Mouse (Mus musculus): ENCODE measurements at regions not wholly inside any gene's neighbourhood (a gene's known extent, or its start where the extent isn't known, plus 50 kb on each side); places are given as distances from the start of the nearest gene placed in this dataset.
A peak's percentile ranks its signal among the peaks of the same experiment; 100 is the strongest.

DNA sequence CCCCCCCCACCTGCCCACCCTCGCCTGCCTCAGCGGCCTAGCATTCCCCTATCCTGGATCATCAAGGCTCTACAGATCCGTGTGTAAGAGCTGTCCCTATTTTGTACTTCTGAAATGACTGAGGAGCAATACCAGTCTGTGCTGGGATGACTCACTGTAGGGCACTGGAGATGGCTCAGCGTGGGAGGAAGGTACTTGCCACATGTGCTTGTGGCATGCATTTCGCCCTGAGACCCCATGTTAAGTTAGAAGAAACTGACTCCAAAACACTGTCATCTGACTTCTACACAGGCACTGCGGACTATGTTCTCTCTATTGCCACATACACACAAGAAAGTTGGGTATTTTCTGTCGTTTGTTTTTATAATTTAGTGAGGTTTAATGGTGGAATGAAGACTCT, 574.9 kb downstream of the Adgrl2 start:
- Histone ChIP-seq H3K9me3 (ENCODE audit: control insufficient read depth, low read length) (no peaks in the 10 kb centered on the region), H3K27me3 (ENCODE audit: control insufficient read depth, insufficient read depth, low read length) (no peaks in the 10 kb centered on the region), H3K4me1 (ENCODE audit: control insufficient read depth, insufficient read depth, low read length) (peaks cover 4% of the 10 kb centered on the region; the same call in 1 of the 2 replicates), H3K4me3 (ENCODE audit: low read depth, low read length) (no peak overlapping the region), H3K36me3 (ENCODE audit: control insufficient read depth, insufficient read depth, low read length) (no peaks in the 10 kb centered on the region), H3K27ac (replicated peaks; ENCODE audit: low read depth, low read length) (no peak overlapping the region), H3K9ac (ENCODE audit: low read length) (no peak overlapping the region), H3K4me2 (ENCODE audit: low read depth, severe bottlenecking) (no peak overlapping the region)
- no peak for ATAC-seq (ENCODE audit: insufficient number of reproducible peaks, low FRiP score, low TSS enrichment, low read depth)
- no peak for DNase-seq (ENCODE audit: low spot score)
- WGBS = 79% methylated on average over 7 of the region's 7 CpGs

DNA sequence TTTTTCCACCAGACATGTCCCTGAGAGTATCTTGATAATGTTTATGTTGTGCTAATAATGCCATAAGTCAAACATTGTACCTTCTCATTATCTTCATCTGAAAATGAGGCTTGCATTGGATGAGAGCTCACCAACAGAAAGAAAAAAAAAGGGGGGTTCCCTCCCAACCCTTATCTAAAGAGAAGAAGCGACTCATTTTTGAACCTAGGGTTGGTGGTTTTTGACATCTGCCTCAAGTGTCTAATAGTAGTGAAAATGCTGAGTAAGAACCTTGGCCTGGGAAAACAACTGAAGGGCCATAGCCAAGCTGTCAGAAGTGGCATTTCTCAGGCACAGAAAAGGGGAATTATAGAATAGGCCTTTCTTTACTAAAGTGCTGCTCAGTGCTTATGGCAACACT, 577.3 kb downstream of the Adgrl2 start:
- H3K27me3 ChIP-seq (ENCODE audit: control insufficient read depth, insufficient read depth, low read length) = no peaks in the 10 kb centered on the region
- no peak overlapping the region for H3K9ac ChIP-seq (ENCODE audit: low read length)
- 81% methylated on average over 1 of the region's 1 CpGs for WGBS
- no peaks in the 10 kb centered on the region for H3K9me3 ChIP-seq (ENCODE audit: control insufficient read depth, low read length)
- peaks cover 4% of the 10 kb centered on the region; the same call in 1 of the 2 replicates for H3K4me1 ChIP-seq (ENCODE audit: control insufficient read depth, insufficient read depth, low read length)
- ATAC-seq (ENCODE audit: insufficient number of reproducible peaks, low FRiP score, low TSS enrichment, low read depth) (no peak), DNase-seq (ENCODE audit: low spot score) (no peak)
- no peak overlapping the region for H3K4me2 ChIP-seq (ENCODE audit: low read depth, severe bottlenecking)
- H3K4me3 ChIP-seq (ENCODE audit: low read depth, low read length) = no peak overlapping the region
- H3K36me3 ChIP-seq (ENCODE audit: control insufficient read depth, insufficient read depth, low read length) = no peaks in the 10 kb centered on the region
- H3K27ac ChIP-seq (replicated peaks; ENCODE audit: low read depth, low read length) = no peak overlapping the region

DNA sequence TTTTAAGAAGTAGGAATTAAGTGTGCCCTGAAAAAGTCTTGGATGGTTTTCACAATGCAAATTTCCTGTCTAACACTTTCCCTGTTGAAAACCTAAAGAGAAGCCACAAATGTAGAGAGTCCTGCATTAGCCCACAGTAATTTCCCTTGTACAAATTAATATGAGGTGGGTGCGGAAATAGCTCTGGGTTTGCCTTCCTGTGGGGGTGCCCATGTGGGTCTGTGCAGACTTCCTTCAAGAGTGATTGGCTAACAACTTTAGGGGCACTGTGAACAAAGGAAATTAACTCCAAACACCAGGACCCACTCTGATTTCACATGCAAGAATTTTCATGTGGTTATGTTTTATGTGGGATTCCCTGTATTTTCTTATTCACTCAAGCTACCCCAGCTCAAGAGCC, 578.2 kb downstream of the Adgrl2 start:
- no peak overlapping the region for H3K9ac ChIP-seq (ENCODE audit: low read length)
- H3K27ac ChIP-seq (replicated peaks; ENCODE audit: low read depth, low read length) = no peak overlapping the region
- ATAC-seq (ENCODE audit: insufficient number of reproducible peaks, low FRiP score, low TSS enrichment, low read depth) (no peak), DNase-seq (ENCODE audit: low spot score) (no peak)
- H3K9me3 ChIP-seq (ENCODE audit: control insufficient read depth, low read length) = no peaks in the 10 kb centered on the region
- H3K4me3 ChIP-seq (ENCODE audit: low read depth, low read length) = no peak overlapping the region
- no peaks in the 10 kb centered on the region for H3K27me3 ChIP-seq (ENCODE audit: control insufficient read depth, insufficient read depth, low read length)
- no peaks in the 10 kb centered on the region for H3K36me3 ChIP-seq (ENCODE audit: control insufficient read depth, insufficient read depth, low read length)
- 43% methylated on average over 1 of the region's 1 CpGs for WGBS
- H3K4me1 ChIP-seq (ENCODE audit: control insufficient read depth, insufficient read depth, low read length) = no peaks in the 10 kb centered on the region
- H3K4me2 ChIP-seq (ENCODE audit: low read depth, severe bottlenecking) = no peak overlapping the region

DNA sequence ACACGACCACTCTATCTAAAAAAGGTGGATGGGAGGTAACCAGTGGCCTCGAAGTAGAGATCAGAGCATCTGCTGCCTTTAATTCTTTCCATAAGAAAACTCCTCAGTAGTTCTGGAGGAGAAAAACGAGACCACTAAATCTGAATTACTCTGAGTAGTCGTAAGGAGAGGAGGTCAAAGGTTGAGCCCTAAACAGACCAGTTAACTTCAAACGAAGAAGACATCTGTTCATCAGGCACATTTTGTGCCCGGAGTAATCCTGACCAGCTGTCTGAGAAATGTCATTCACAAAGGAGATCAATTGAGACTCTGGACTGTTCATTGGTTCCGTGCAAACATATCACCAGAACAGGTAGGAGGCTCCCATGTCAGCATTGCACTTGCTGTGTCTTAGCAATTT, 592.0 kb downstream of the Adgrl2 start:
- Histone ChIP-seq H3K27me3 (ENCODE audit: control insufficient read depth, insufficient read depth, low read length) (no peaks in the 10 kb centered on the region), H3K9me3 (ENCODE audit: control insufficient read depth, low read length) (no peaks in the 10 kb centered on the region), H3K27ac (replicated peaks; ENCODE audit: low read depth, low read length) (no peak overlapping the region), H3K4me3 (ENCODE audit: low read depth, low read length) (no peak overlapping the region), H3K4me2 (ENCODE audit: low read depth, severe bottlenecking) (no peak overlapping the region), H3K36me3 (ENCODE audit: control insufficient read depth, insufficient read depth, low read length) (no peaks in the 10 kb centered on the region), H3K4me1 (ENCODE audit: control insufficient read depth, insufficient read depth, low read length) (no peaks in the 10 kb centered on the region; the same call in 1 of the 2 replicates), H3K9ac (ENCODE audit: low read length) (no peak overlapping the region)
- peak; percentile 37 for DNase-seq (ENCODE audit: low spot score)
- WGBS = 6% methylated on average over 7 of the region's 7 CpGs
- ATAC-seq (ENCODE audit: insufficient number of reproducible peaks, low FRiP score, low TSS enrichment, low read depth) = no peak

DNA sequence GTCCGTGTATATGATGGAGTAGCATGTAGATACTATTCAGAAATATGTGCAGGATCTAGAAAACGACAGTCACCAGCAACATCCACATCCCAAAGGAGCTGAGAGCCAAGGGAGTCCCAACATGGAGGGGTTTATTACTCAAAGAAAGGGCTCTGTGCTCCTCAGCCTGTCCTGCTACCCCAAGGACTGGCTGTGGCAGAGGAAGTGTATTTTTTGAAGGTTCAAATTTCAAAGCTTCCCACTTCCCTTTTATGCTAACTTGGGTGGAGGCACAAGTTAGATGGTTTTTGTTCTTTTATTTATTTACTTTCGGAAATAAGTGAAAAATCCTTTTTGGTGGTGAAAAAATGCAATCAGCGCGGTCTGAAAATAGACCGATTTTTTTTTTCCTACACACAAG, 602.8 kb downstream of the Adgrl2 start:
- no peak for ATAC-seq (ENCODE audit: insufficient number of reproducible peaks, low FRiP score, low TSS enrichment, low read depth)
- no peak overlapping the region for H3K27ac ChIP-seq (replicated peaks; ENCODE audit: low read depth, low read length)
- WGBS = 80% methylated on average over 6 of the region's 6 CpGs

DNA sequence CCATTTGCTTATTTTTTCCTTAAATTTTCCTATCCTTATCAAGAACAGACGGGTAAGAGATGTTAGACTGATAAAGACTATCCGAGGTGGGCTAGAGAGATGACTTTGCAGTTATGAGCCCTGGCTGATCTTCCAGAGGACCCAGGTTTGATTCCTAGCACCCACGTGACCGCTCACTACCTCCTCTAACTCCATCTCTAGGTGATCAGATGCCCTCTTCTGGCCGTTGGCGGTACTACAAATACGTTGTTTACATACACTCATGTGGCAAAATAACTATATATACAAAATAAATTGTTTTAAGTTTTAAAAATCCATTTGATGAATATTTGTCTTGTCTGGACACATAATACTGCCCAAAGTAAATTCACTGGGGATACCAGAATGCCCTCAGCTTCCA, 604.6 kb downstream of the Adgrl2 start:
- Histone ChIP-seq H3K4me3 (ENCODE audit: low read depth, low read length) (no peak overlapping the region), H3K4me2 (ENCODE audit: low read depth, severe bottlenecking) (no peak overlapping the region), H3K27ac (replicated peaks; ENCODE audit: low read depth, low read length) (no peak overlapping the region), H3K9me3 (ENCODE audit: control insufficient read depth, low read length) (no peaks in the 10 kb centered on the region), H3K9ac (ENCODE audit: low read length) (no peak overlapping the region), H3K27me3 (ENCODE audit: control insufficient read depth, insufficient read depth, low read length) (no peaks in the 10 kb centered on the region), H3K4me1 (ENCODE audit: control insufficient read depth, insufficient read depth, low read length) (no peaks in the 10 kb centered on the region), H3K36me3 (ENCODE audit: control insufficient read depth, insufficient read depth, low read length) (no peaks in the 10 kb centered on the region)
- ATAC-seq (ENCODE audit: insufficient number of reproducible peaks, low FRiP score, low TSS enrichment, low read depth) (no peak), DNase-seq (ENCODE audit: low spot score) (no peak)
- 92% methylated on average over 7 of the region's 7 CpGs for WGBS

More for the DNA sequence above, 602.8 kb downstream of the Adgrl2 start:
- Histone ChIP-seq H3K4me1 (ENCODE audit: control insufficient read depth, insufficient read depth, low read length) (no peaks in the 10 kb centered on the region), H3K36me3 (ENCODE audit: control insufficient read depth, insufficient read depth, low read length) (no peaks in the 10 kb centered on the region), H3K4me3 (ENCODE audit: low read depth, low read length) (no peak overlapping the region), H3K27me3 (ENCODE audit: control insufficient read depth, insufficient read depth, low read length) (no peaks in the 10 kb centered on the region), H3K9ac (ENCODE audit: low read length) (no peak overlapping the region), H3K4me2 (ENCODE audit: low read depth, severe bottlenecking) (no peak overlapping the region), H3K9me3 (ENCODE audit: control insufficient read depth, low read length) (no peaks in the 10 kb centered on the region)
- DNase-seq (ENCODE audit: low spot score) = no peak

DNA sequence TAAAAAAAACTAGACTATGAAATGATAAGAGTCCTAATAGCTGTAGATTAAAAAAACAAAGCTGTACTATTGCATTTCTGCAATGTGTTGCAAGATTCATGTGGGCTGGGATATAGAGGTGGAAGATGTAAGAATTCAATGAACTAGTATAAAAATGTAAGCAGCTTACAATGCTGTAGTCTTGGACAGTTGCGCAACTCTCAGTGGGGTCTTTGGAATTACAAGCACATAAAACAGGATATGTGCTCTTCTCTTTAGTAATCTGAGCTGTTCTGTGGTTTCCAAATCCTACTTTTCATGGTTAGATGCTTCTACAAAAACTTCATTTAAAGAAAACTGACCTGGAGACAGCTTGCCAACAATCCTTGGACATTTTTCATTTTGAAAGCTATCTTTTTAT, 609.3 kb downstream of the Adgrl2 start:
- no peak overlapping the region for H3K4me2 ChIP-seq (ENCODE audit: low read depth, severe bottlenecking)
- H3K9me3 ChIP-seq (ENCODE audit: control insufficient read depth, low read length) = no peaks in the 10 kb centered on the region
- no peaks in the 10 kb centered on the region for H3K4me1 ChIP-seq (ENCODE audit: control insufficient read depth, insufficient read depth, low read length)
- H3K9ac ChIP-seq (ENCODE audit: low read length) = no peak overlapping the region
- DNase-seq (ENCODE audit: low spot score) (no peak), ATAC-seq (ENCODE audit: insufficient number of reproducible peaks, low FRiP score, low TSS enrichment, low read depth) (no peak)
- H3K27me3 ChIP-seq (ENCODE audit: control insufficient read depth, insufficient read depth, low read length) = no peaks in the 10 kb centered on the region
- H3K4me3 ChIP-seq (ENCODE audit: low read depth, low read length) = no peak overlapping the region
- 88% methylated on average over 1 of the region's 1 CpGs for WGBS
- H3K36me3 ChIP-seq (ENCODE audit: control insufficient read depth, insufficient read depth, low read length) = no peaks in the 10 kb centered on the region
- no peak overlapping the region for H3K27ac ChIP-seq (replicated peaks; ENCODE audit: low read depth, low read length)

DNA sequence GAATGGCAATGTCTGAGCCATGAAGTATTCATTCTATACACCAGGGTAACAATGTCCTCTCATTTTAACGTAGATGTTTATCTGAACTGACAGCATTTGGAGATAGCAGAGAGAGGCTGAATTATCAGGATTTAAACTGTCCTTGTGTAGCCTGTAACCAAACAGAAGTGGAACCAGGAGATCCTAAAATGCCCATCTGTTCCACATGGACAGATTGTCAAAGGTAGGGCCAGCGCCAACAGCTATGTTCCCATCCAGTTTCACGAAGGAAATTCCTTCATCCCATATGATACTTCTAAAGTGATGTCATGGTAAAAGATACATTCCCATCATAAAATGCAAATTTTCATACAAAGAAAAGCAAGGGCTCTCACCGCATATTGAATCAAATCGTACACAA, 627.0 kb downstream of the Adgrl2 start:
- no peak for ATAC-seq (ENCODE audit: insufficient number of reproducible peaks, low FRiP score, low TSS enrichment, low read depth)
- Histone ChIP-seq H3K4me3 (ENCODE audit: low read depth, low read length) (no peak overlapping the region), H3K9ac (ENCODE audit: low read length) (no peak overlapping the region), H3K4me1 (ENCODE audit: control insufficient read depth, insufficient read depth, low read length) (peaks cover 3% of the 10 kb centered on the region; the same call in 1 of the 2 replicates), H3K27ac (replicated peaks; ENCODE audit: low read depth, low read length) (no peak overlapping the region), H3K4me2 (ENCODE audit: low read depth, severe bottlenecking) (no peak overlapping the region), H3K36me3 (ENCODE audit: control insufficient read depth, insufficient read depth, low read length) (no peaks in the 10 kb centered on the region), H3K9me3 (ENCODE audit: control insufficient read depth, low read length) (no peaks in the 10 kb centered on the region), H3K27me3 (ENCODE audit: control insufficient read depth, insufficient read depth, low read length) (no peaks in the 10 kb centered on the region)
- no peak for DNase-seq (ENCODE audit: low spot score)
- 87% methylated on average over 5 of the region's 5 CpGs for WGBS

DNA sequence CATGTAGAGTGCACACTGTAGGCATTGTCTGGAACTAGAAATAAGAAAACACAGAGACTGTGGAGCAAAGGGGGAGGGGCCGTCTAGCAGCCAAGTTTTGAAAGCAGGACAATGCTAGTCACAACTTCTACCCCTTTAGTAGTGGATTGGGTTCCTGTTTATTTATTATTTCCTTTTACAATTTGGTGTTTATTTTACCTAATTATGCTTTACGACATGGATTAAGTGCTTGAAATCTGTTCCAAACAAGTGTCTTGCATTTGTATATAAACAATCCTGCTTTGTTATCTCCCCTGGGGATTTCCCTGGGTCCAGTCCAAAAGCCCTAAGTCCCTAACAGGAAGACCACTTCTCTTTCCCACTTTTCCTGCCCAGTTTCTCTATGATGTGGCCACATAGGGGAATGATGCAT, 627.9 kb downstream of the Adgrl2 start:
- Histone ChIP-seq H3K9ac (ENCODE audit: low read length) (no peak overlapping the region), H3K4me1 (ENCODE audit: control insufficient read depth, insufficient read depth, low read length) (peaks cover 3% of the 10 kb centered on the region; the same call in 1 of the 2 replicates), H3K4me2 (ENCODE audit: low read depth, severe bottlenecking) (no peak overlapping the region), H3K27me3 (ENCODE audit: control insufficient read depth, insufficient read depth, low read length) (no peaks in the 10 kb centered on the region), H3K36me3 (ENCODE audit: control insufficient read depth, insufficient read depth, low read length) (no peaks in the 10 kb centered on the region), H3K27ac (replicated peaks; ENCODE audit: low read depth, low read length) (no peak overlapping the region), H3K9me3 (ENCODE audit: control insufficient read depth, low read length) (no peaks in the 10 kb centered on the region), H3K4me3 (ENCODE audit: low read depth, low read length) (no peak overlapping the region)
- WGBS = 19% methylated on average over 2 of the region's 2 CpGs
- no peak for ATAC-seq (ENCODE audit: insufficient number of reproducible peaks, low FRiP score, low TSS enrichment, low read depth)
- no peak for DNase-seq (ENCODE audit: low spot score)
